Mouse (Mus musculus) intestine, embryonic 16.5 days (tissue): Measurements from ENCODE around the gene Gng8. TPM values are rescaled to one million over a fixed set of nuclear protein-coding genes. Genes with fewer than 3 reads are reported as not detected.

Source experiments
- ATAC-seq: fragments of 200-750 bp; cut with Nextera tagmentation; 2 replicates; pipeline ENCODE4 v1.8.0; 2017; ENCODE audit warnings: moderate TSS enrichment, moderate library complexity
- H3K27ac ChIP-seq: fragments of 300-500 bp; sonication (generic); 2 replicates; pipeline ENCODE4 v1.5.1; 2014; ENCODE audit warnings: mild to moderate bottlenecking, low read length
- H3K27me3 ChIP-seq: fragments of 300-500 bp; sonication (generic); replicated peaks from 2 replicates; pipeline ENCODE4 v1.6.1; 2014; ENCODE audit warnings: low read length, control low read depth, mixed read lengths; ENCODE audit not compliant: control insufficient read depth, insufficient read depth
- H3K36me3 ChIP-seq: fragments of 300-500 bp; sonication (generic); 2 replicates; pipeline ENCODE4 v1.6.1; 2014; ENCODE audit warnings: low read length, control low read depth; ENCODE audit not compliant: control insufficient read depth, insufficient read depth
- H3K4me1 ChIP-seq: fragments of 300-500 bp; sonication (generic); 2 replicates; pipeline ENCODE4 v1.6.1; 2014; ENCODE audit warnings: low read length, control low read depth, mixed read lengths; ENCODE audit not compliant: control insufficient read depth, insufficient read depth
- H3K4me2 ChIP-seq: fragments of 300-500 bp; sonication (generic); 2 replicates; pipeline ENCODE4 v1.6.1; 2014; ENCODE audit warnings: low read depth, low read length, control low read depth
- H3K4me3 ChIP-seq: fragments of 300-500 bp; sonication (generic); 2 replicates; pipeline ENCODE4 v1.5.1; 2014; ENCODE audit warnings: mild to moderate bottlenecking, low read length
- H3K9ac ChIP-seq: fragments of 300-500 bp; sonication (generic); 2 replicates; pipeline ENCODE4 v1.6.1; 2014; ENCODE audit warnings: low read depth, low read length
- H3K9me3 ChIP-seq: fragments of 300-500 bp; sonication (generic); 2 replicates; pipeline ENCODE4 v1.6.1; 2016; ENCODE audit warnings: low read length, control low read depth; ENCODE audit not compliant: control insufficient read depth
- WGBS: fragments of 180-500 bp; shearing (Covaris S2); extraction: QIAGEN DNeasy Blood & Tissue Kit; methylation state at CpG from one replicate; pipeline ENCODE4 v1.1.7; 2014; 5-methylcytosine and 5-hydroxymethylcytosine counted together
- polyA plus RNA-seq: library from polyadenylated mRNA; unstranded; fragments of >200 nt; fragmentation: Nextera tagmentation; extraction: Ambion mirVana; gene quantifications from 2 replicates; pipeline ENCODE4 v1.2.1, GENCODE M21; 2015

Gng8 gene
- polyA plus RNA-seq, 1 experiment from 2014 or later = 9.2 TPM

DNA sequence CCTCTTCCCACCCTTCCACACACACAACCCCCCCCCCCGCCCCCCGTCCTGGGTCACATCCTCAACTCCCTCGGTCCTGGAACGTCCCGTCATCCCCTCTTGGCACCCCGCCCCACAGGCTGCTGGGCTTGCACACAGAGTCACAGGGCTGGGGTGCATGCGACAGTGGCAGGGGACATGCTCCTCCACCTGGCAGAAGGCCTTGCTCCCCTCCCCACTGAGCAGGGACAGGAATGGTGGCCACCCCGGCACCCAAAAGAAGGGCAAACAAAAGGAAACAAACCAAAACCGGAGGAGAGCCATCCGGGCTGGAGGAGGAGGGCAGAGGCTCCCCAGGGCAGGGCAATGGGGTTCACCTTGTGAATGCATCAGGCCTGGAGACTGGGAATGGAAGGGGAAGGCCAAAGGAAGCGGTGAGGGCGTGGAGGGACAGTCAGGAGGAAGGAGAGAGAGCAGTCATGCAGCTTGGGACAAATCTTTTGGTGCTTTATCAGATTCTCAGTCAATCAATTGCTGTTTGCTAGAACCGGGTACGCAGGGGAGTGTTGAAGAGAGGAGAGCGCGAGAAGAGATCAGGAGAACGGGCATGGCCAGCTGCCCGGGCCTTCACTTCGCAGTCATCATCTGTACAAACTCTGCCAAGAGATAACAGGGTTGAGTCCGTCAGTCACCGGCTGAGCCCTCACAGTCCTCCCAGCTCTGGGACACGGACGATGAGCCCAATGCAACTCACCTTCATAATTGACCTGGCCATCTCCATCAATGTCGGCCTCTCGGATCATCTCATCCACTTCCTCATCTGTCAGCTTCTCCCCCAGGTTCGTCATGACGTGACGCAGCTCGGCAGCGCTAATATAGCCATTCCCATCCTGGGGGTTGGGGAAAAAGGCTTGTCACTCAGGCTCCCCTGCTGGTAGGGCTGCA lies 25.0 kb downstream of the Gng8 start:
- ATAC-seq = no peak
- Histone ChIP-seq H3K4me3 (no peak overlapping the region), H3K9ac (no peak overlapping the region), H3K4me1 (peaks cover 33% of the 10 kb centered on the region), H3K9me3 (no peaks in the 10 kb centered on the region), H3K27me3 (no peaks in the 10 kb centered on the region), H3K36me3 (peaks cover 40% of the 10 kb centered on the region), H3K4me2 (no peak overlapping the region), H3K27ac (no peak overlapping the region)
- 78% methylated on average over 30 of the region's 30 CpGs for WGBS

- WGBS = 69% methylated on average over 11 of the region's 11 CpGs
- H3K4me3 ChIP-seq = no peak overlapping the region
- H3K36me3 ChIP-seq = peaks cover 40% of the 10 kb centered on the region
- ATAC-seq = no peak
- no peaks in the 10 kb centered on the region for H3K9me3 ChIP-seq
- no peaks in the 10 kb centered on the region for H3K27me3 ChIP-seq
- H3K9ac ChIP-seq = no peak overlapping the region
- H3K4me2 ChIP-seq = no peak overlapping the region
- H3K4me1 ChIP-seq = peaks cover 41% of the 10 kb centered on the region
- no peak overlapping the region for H3K27ac ChIP-seq
These were observed 25.9 kb downstream of the Gng8 start for GRCm38 (mm10) chr7:16917447-16917846.

- H3K4me1 ChIP-seq = peaks cover 45% of the 10 kb centered on the region
- H3K27ac ChIP-seq = no peak overlapping the region
- no peak overlapping the region for H3K4me2 ChIP-seq
- no peaks in the 10 kb centered on the region for H3K27me3 ChIP-seq
- H3K36me3 ChIP-seq = peaks cover 40% of the 10 kb centered on the region
- no peak for ATAC-seq
- WGBS = 76% methylated on average over 9 of the region's 9 CpGs
- H3K9me3 ChIP-seq = no peaks in the 10 kb centered on the region
- no peak overlapping the region for H3K9ac ChIP-seq
- H3K4me3 ChIP-seq = no peak overlapping the region
These were observed 26.4 kb downstream of the Gng8 start for GRCm38 (mm10) chr7:16918014-16918413.

DNA sequence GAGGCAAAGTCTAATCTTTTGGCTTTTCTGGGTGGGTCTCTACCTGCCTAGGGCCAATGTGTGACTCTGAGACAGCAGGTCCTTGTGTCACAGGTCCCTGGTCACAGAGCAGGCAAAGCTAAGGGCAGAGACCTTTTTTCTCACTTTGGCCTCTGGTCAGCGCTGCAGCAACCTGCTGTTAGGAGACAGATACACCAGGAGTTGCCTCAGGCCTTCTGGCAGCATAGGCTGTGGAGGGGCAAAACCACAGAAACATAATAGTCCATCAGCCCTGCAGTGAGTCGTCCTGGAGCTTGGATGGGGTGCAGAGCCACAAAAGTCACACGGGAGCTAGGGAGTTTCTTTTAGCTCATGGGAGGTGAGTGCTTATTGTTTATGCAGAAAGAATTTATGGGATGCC lies 27.1 kb downstream of the Gng8 start:
- Histone ChIP-seq H3K27ac (no peak overlapping the region), H3K9me3 (no peaks in the 10 kb centered on the region), H3K9ac (no peak overlapping the region), H3K27me3 (no peaks in the 10 kb centered on the region), H3K4me1 (peaks cover 45% of the 10 kb centered on the region), H3K4me3 (no peak overlapping the region), H3K4me2 (no peak overlapping the region), H3K36me3 (peaks cover 40% of the 10 kb centered on the region)
- WGBS = 68% methylated on average over 3 of the region's 3 CpGs
- no peak for ATAC-seq

DNA sequence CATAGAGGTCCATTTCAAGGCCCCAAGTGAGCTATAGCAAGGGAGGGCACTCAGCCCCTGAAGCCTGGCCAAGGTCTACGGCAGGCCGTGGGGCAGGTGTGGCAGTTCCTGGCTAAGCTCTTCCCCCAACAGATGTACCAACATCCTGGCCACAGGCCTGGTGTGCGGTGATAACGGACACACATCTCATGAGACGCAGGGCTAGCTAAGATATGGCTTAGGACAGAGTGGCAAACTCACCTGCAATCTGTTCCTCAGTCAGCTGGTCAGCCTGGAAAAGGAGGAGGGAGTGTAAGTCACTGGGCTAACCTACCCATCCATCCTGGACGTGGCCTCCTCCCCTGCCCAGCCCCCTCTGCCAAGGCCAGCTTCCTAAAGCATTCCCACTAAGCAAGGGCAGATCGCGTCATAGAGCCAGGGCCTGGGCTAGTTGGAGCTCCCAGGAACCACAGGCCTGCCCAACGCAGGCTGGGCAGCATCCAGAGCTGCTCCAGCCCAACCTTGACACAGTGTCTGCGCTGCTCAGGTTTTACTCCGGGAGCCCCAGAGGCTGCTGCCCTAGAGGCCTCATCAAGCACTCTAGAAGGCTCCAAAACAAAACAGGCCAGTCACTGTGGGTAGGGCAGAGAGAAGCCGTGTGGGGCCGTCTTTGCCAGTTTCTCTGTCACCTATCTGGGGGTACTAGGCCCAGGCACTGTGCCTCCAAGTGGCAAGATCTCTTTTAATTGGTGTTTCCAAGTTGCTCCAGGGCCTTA lies 28.0 kb downstream of the Gng8 start:
- no peaks in the 10 kb centered on the region for H3K9me3 ChIP-seq
- WGBS = 70% methylated on average over 13 of the region's 13 CpGs
- H3K36me3 ChIP-seq = peaks cover 37% of the 10 kb centered on the region
- H3K9ac ChIP-seq = peak overlapping the region; percentile 48; the same call in 1 of the 2 replicates
- no peak for ATAC-seq
- peak overlapping the region; percentile 20; the same call in 1 of the 2 replicates for H3K4me2 ChIP-seq
- peaks cover 45% of the 10 kb centered on the region for H3K4me1 ChIP-seq
- no peaks in the 10 kb centered on the region for H3K27me3 ChIP-seq
- H3K4me3 ChIP-seq = peak overlapping the region; percentile 9; the same call in 1 of the 2 replicates
- peak overlapping the region; percentile 54 for H3K27ac ChIP-seq

- 0 out of 2 replicates have a peak overlapping the region, but pooled peaks have one; percentile 28 for H3K27ac ChIP-seq
These were observed 28.6 kb downstream of the Gng8 start for GRCm38 (mm10) chr7:16920150-16920579.

DNA sequence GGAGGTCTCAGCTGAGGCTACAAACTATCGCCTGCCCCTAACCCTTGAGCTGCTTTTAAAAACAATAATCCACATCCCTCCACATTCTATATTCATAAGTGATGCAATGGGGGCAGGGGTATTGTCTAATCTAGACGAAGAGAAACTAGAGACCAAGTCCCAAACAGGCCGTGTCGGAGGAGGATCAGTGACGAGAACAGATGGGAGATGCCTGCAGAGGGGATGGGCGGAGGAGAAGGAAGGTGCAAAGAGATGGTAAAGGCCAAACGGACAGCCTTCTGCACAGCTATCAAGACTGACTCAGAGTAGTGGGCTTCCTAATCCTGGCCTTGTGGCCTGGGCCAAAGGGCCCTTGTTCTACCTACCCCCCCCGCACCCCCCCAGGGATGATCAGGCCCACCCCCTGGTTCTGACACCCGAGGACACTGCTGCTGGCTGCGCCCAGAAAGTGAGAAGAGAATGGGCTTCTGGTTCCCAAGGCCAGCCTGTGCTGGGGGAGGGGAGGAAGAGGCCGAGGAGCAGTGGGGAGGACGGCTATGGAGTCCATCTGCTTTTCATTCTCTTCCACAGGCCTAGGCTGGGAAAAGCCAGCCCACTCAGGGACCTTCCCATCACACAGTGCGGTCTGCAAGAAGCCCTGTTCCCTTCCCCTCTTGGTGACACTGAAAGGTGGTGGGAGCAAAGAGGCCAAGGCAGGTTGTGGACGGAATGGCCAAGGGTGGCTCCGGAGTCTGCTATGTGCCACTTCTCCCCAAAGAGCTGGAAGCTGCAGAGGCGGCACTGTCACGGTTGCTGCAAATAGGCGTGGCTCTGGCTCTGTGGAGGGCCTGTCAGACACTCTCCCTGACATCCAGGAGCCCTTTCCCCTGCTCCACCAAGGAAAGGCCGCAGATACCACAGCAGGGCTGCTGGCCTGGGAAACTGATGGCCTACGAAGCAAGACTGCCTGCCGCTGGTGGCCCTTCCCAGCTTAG lies 29.5 kb downstream of the Gng8 start:
- Histone ChIP-seq H3K4me1 (peaks cover 45% of the 10 kb centered on the region), H3K4me3 (peak overlapping the region; percentile 72), H3K36me3 (peaks cover 27% of the 10 kb centered on the region), H3K4me2 (peak overlapping the region; percentile 76), H3K9ac (peak overlapping the region; percentile 96), H3K9me3 (no peaks in the 10 kb centered on the region), H3K27ac (peak overlapping the region; percentile 96), H3K27me3 (no peaks in the 10 kb centered on the region)
- no peak for ATAC-seq
- WGBS = 40% methylated on average over 21 of the region's 21 CpGs

More at GRCm38 (mm10) chr7:16920150-16920579, 28.6 kb downstream of the Gng8 start:
- ATAC-seq = no peak
- peaks cover 45% of the 10 kb centered on the region for H3K4me1 ChIP-seq
- peaks cover 31% of the 10 kb centered on the region for H3K36me3 ChIP-seq
- WGBS = 72% methylated on average over 7 of the region's 7 CpGs
- H3K4me2 ChIP-seq = peak overlapping the region; percentile 20; the same call in 1 of the 2 replicates
- peak overlapping the region; percentile 9; the same call in 1 of the 2 replicates for H3K4me3 ChIP-seq
- no peaks in the 10 kb centered on the region for H3K27me3 ChIP-seq
- H3K9ac ChIP-seq = peak overlapping the region; percentile 48; the same call in 1 of the 2 replicates
- no peaks in the 10 kb centered on the region for H3K9me3 ChIP-seq

GRCm38 (mm10) chr7:16921881-16922335 lies 30.3 kb downstream of the Gng8 start:
- ATAC-seq = peak; percentile 45
- peaks cover 20% of the 10 kb centered on the region for H3K36me3 ChIP-seq
- H3K9ac ChIP-seq = peak overlapping the region; percentile 96
- H3K4me2 ChIP-seq = peak overlapping the region; percentile 76
- H3K4me3 ChIP-seq = peak overlapping the region; percentile 72
- no peaks in the 10 kb centered on the region for H3K9me3 ChIP-seq
- WGBS = 30% methylated on average over 6 of the region's 6 CpGs
- no peaks in the 10 kb centered on the region for H3K27me3 ChIP-seq
- H3K4me1 ChIP-seq = peaks cover 45% of the 10 kb centered on the region
- H3K27ac ChIP-seq = peak overlapping the region; percentile 96
